Mouse (Mus musculus) intestine, embryonic 14.5 days (tissue): ENCODE measurements at regions not wholly inside any gene's neighbourhood (a gene's known extent, or its start where the extent isn't known, plus 50 kb on each side); places are given as distances from the start of the nearest gene placed in this dataset.

ENCODE experiments used
- ATAC-seq: fragments of 200-750 bp; cut with Nextera tagmentation; replicated peaks from 2 replicates; pipeline ENCODE4 v1.8.0; 2017; ENCODE audit warnings: low read depth, moderate number of reproducible peaks, moderate TSS enrichment, moderate library complexity; ENCODE audit not compliant: low FRiP score, low TSS enrichment
- DNase-seq: peaks from one replicate; pipeline ENCODE4 v3.0.0-alpha.2; 2018; ENCODE audit warnings: low spot score
- H3K27ac ChIP-seq: fragments of 300-500 bp; sonication (generic); 2 replicates; pipeline ENCODE4 v1.5.1; 2014; ENCODE audit warnings: low read depth, mild to moderate bottlenecking, control low read depth
- H3K27me3 ChIP-seq: fragments of 300-500 bp; sonication (generic); replicated peaks from 2 replicates; pipeline ENCODE4 v1.6.1; 2014; ENCODE audit warnings: low read length, control low read depth; ENCODE audit not compliant: control insufficient read depth, insufficient read depth
- H3K36me3 ChIP-seq: fragments of 300-500 bp; sonication (generic); 2 replicates; pipeline ENCODE4 v1.6.1; 2014; ENCODE audit warnings: low read length, control low read depth; ENCODE audit not compliant: control insufficient read depth, insufficient read depth
- H3K4me1 ChIP-seq: fragments of 300-500 bp; sonication (generic); replicated peaks from 2 replicates; pipeline ENCODE4 v1.6.1; 2014; ENCODE audit warnings: low read length, control low read depth, mixed read lengths; ENCODE audit not compliant: control insufficient read depth, insufficient read depth
- H3K4me2 ChIP-seq: fragments of 300-500 bp; sonication (generic); 2 replicates; pipeline ENCODE4 v1.6.1; 2014; ENCODE audit warnings: low read length
- H3K4me3 ChIP-seq: fragments of 300-500 bp; sonication (generic); 2 replicates; pipeline ENCODE4 v1.5.1; 2014; ENCODE audit warnings: low read depth, low read length, control low read depth, mixed read lengths
- H3K9ac ChIP-seq: fragments of 300-500 bp; sonication (generic); 2 replicates; pipeline ENCODE4 v1.6.1; 2014; ENCODE audit warnings: mild to moderate bottlenecking, low read length
- H3K9me3 ChIP-seq: fragments of 300-500 bp; sonication (generic); 2 replicates; pipeline ENCODE4 v1.6.1; 2016; ENCODE audit warnings: low read length, control low read depth; ENCODE audit not compliant: control insufficient read depth
- WGBS: fragments of 180-500 bp; shearing (Covaris S2); extraction: QIAGEN DNeasy Blood & Tissue Kit; methylation state at CpG from one replicate; pipeline ENCODE4 v1.1.7; 2014; 5-methylcytosine and 5-hydroxymethylcytosine counted together

GRCm38 (mm10) chr8:126163954-126164353 lies 134.4 kb upstream of the Slc35f3 start:
- no peaks in the 10 kb centered on the region for H3K27me3 ChIP-seq
- 76% methylated on average over 5 of the region's 5 CpGs for WGBS

GRCm38 (mm10) chr8:126165486-126166095 lies 132.8 kb upstream of the Slc35f3 start:
- DNase-seq (no peak), ATAC-seq (no peak)
- H3K27ac ChIP-seq: no peak overlapping the region
- H3K36me3 ChIP-seq: no peaks in the 10 kb centered on the region
- 65% methylated on average over 8 of the region's 8 CpGs for WGBS
- H3K4me2 ChIP-seq: no peak overlapping the region
- no peak overlapping the region for H3K4me3 ChIP-seq
- no peak overlapping the region for H3K9ac ChIP-seq
- H3K9me3 ChIP-seq: no peaks in the 10 kb centered on the region
- no peaks in the 10 kb centered on the region for H3K4me1 ChIP-seq
- H3K27me3 ChIP-seq: no peaks in the 10 kb centered on the region

More at GRCm38 (mm10) chr8:126163954-126164353, 134.4 kb upstream of the Slc35f3 start:
- Histone ChIP-seq H3K9me3 (no peaks in the 10 kb centered on the region), H3K4me2 (no peak overlapping the region), H3K36me3 (no peaks in the 10 kb centered on the region), H3K4me1 (no peaks in the 10 kb centered on the region), H3K27ac (no peak overlapping the region), H3K4me3 (no peak overlapping the region), H3K9ac (no peak overlapping the region)
- no peak for DNase-seq
- no peak for ATAC-seq

GRCm38 (mm10) chr8:126166394-126166793 lies 132.0 kb upstream of the Slc35f3 start:
- no peak overlapping the region for H3K9ac ChIP-seq
- no peaks in the 10 kb centered on the region for H3K9me3 ChIP-seq
- H3K4me3 ChIP-seq: no peak overlapping the region
- no peak for DNase-seq
- H3K4me2 ChIP-seq: no peak overlapping the region
- no peak overlapping the region for H3K27ac ChIP-seq
- ATAC-seq: no peak
- no peaks in the 10 kb centered on the region for H3K27me3 ChIP-seq
- 78% methylated on average over 7 of the region's 7 CpGs for WGBS
- H3K4me1 ChIP-seq: no peaks in the 10 kb centered on the region
- H3K36me3 ChIP-seq: no peaks in the 10 kb centered on the region

GRCm38 (mm10) chr8:126174451-126174850 lies 123.9 kb upstream of the Slc35f3 start:
- H3K27me3 ChIP-seq: no peaks in the 10 kb centered on the region
- ATAC-seq: no peak
- H3K4me1 ChIP-seq: no peaks in the 10 kb centered on the region
- no peak overlapping the region for H3K9ac ChIP-seq
- WGBS: 40% methylated on average over 7 of the region's 7 CpGs
- H3K4me3 ChIP-seq: no peak overlapping the region
- no peak for DNase-seq
- H3K4me2 ChIP-seq: no peak overlapping the region
- H3K9me3 ChIP-seq: no peaks in the 10 kb centered on the region
- H3K36me3 ChIP-seq: no peaks in the 10 kb centered on the region
- no peak overlapping the region for H3K27ac ChIP-seq

GRCm38 (mm10) chr8:126176305-126176704 lies 122.1 kb upstream of the Slc35f3 start:
- DNase-seq (no peak), ATAC-seq (no peak)
- no peak overlapping the region for H3K4me2 ChIP-seq
- WGBS: 96% methylated on average over 7 of the region's 7 CpGs
- H3K9ac ChIP-seq: no peak overlapping the region
- H3K9me3 ChIP-seq: no peaks in the 10 kb centered on the region
- H3K4me1 ChIP-seq: no peaks in the 10 kb centered on the region
- no peak overlapping the region for H3K27ac ChIP-seq
- H3K36me3 ChIP-seq: no peaks in the 10 kb centered on the region
- H3K4me3 ChIP-seq: no peak overlapping the region
- H3K27me3 ChIP-seq: no peaks in the 10 kb centered on the region

GRCm38 (mm10) chr8:126177855-126178254 lies 120.5 kb upstream of the Slc35f3 start:
- Histone ChIP-seq H3K4me1 (no peaks in the 10 kb centered on the region), H3K4me2 (no peak overlapping the region), H3K9me3 (no peaks in the 10 kb centered on the region), H3K9ac (no peak overlapping the region), H3K27me3 (no peaks in the 10 kb centered on the region), H3K4me3 (no peak overlapping the region), H3K36me3 (no peaks in the 10 kb centered on the region), H3K27ac (no peak overlapping the region)
- DNase-seq (no peak), ATAC-seq (no peak)
- 63% methylated on average over 10 of the region's 10 CpGs for WGBS

GRCm38 (mm10) chr8:126188741-126189285 lies 109.5 kb upstream of the Slc35f3 start:
- Histone ChIP-seq H3K27me3 (no peaks in the 10 kb centered on the region), H3K9ac (no peak overlapping the region), H3K9me3 (peaks cover 6% of the 10 kb centered on the region; the same call in 1 of the 2 replicates), H3K27ac (no peak overlapping the region), H3K4me1 (no peaks in the 10 kb centered on the region), H3K36me3 (no peaks in the 10 kb centered on the region), H3K4me3 (no peak overlapping the region), H3K4me2 (no peak overlapping the region)
- ATAC-seq (no peak), DNase-seq (no peak)
- WGBS: 48% methylated on average over 5 of the region's 5 CpGs

- ATAC-seq: no peak
- no peak overlapping the region for H3K4me3 ChIP-seq
- H3K4me1 ChIP-seq: no peaks in the 10 kb centered on the region
- no peak overlapping the region for H3K9ac ChIP-seq
- no peak overlapping the region for H3K27ac ChIP-seq
- H3K9me3 ChIP-seq: peaks cover 7% of the 10 kb centered on the region
- DNase-seq: no peak
- no peaks in the 10 kb centered on the region for H3K36me3 ChIP-seq
- H3K27me3 ChIP-seq: no peaks in the 10 kb centered on the region
- H3K4me2 ChIP-seq: no peak overlapping the region
- 92% methylated on average over 2 of the region's 2 CpGs for WGBS
Observed at GRCm38 (mm10) chr8:126195616-126196015, 102.7 kb upstream of the Slc35f3 start.

- 84% methylated on average over 8 of the region's 8 CpGs for whole genome bisulfite sequencing
Observed at GRCm38 (mm10) chr8:126210561-126210960, 87.8 kb upstream of the Slc35f3 start.

More at GRCm38 (mm10) chr8:126210561-126210960, 87.8 kb upstream of the Slc35f3 start:
- Histone ChIP-seq H3K4me2 (no peak overlapping the region), H3K4me1 (no peaks in the 10 kb centered on the region), H3K9me3 (no peaks in the 10 kb centered on the region), H3K4me3 (no peak overlapping the region), H3K27ac (no peak overlapping the region), H3K27me3 (no peaks in the 10 kb centered on the region), H3K36me3 (no peaks in the 10 kb centered on the region), H3K9ac (no peak overlapping the region)
- DNase-seq (no peak), ATAC-seq (no peak)
